Mouse (Mus musculus): ENCODE data around the gene Xylb. TPM values are rescaled to one million over a fixed set of nuclear protein-coding genes. Genes with fewer than 3 reads are reported as not detected.

The Xylb gene
- polyA plus RNA-seq, 1 experiment = 5.3 TPM

- no peak overlapping the region for H3K27ac ChIP-seq (ENCODE audit: control insufficient read depth, insufficient read depth, low read length)
- no peaks in the 10 kb centered on the region for H3K27me3 ChIP-seq (ENCODE audit: control insufficient read depth, insufficient read depth, low read length)
- WGBS = 84% methylated on average over 6 of the region's 6 CpGs
- no peaks in the 10 kb centered on the region for H3K4me1 ChIP-seq (replicated peaks; ENCODE audit: control insufficient read depth, insufficient read depth, low read length)
- TF ChIP-seq CTCF (IDR thresholded peaks at IDR 0.05; ENCODE audit: borderline replicate concordance, control insufficient read depth, extremely low read depth, insufficient read depth, low read length, poor library complexity) (no peak), POLR2A (IDR thresholded peaks at IDR 0.05; ENCODE audit: control insufficient read depth, extremely low read depth, insufficient read depth, low read length, poor library complexity) (no peak)
- H3K36me3 ChIP-seq (ENCODE audit: control insufficient read depth, insufficient read depth, low read length) = no peaks in the 10 kb centered on the region
- H3K4me3 ChIP-seq (ENCODE audit: control insufficient read depth, insufficient read depth, low read length) = no peak overlapping the region
- no peak for DNase-seq
These were observed 18.4 kb downstream of the Xylb start for GRCm38 (mm10) chr9:119375556-119375955.

GRCm38 (mm10) chr9:119378231-119378630 lies 21.1 kb downstream of the Xylb start:
- TF ChIP-seq POLR2A (IDR thresholded peaks at IDR 0.05; ENCODE audit: control insufficient read depth, extremely low read depth, insufficient read depth, low read length, poor library complexity) (no peak), CTCF (IDR thresholded peaks at IDR 0.05; ENCODE audit: borderline replicate concordance, control insufficient read depth, extremely low read depth, insufficient read depth, low read length, poor library complexity) (no peak)
- H3K4me3 ChIP-seq (ENCODE audit: control insufficient read depth, insufficient read depth, low read length) = no peak overlapping the region
- no peaks in the 10 kb centered on the region for H3K36me3 ChIP-seq (ENCODE audit: control insufficient read depth, insufficient read depth, low read length)
- no peaks in the 10 kb centered on the region for H3K27me3 ChIP-seq (ENCODE audit: control insufficient read depth, insufficient read depth, low read length)
- DNase-seq = no peak
- H3K4me1 ChIP-seq (replicated peaks; ENCODE audit: control insufficient read depth, insufficient read depth, low read length) = no peaks in the 10 kb centered on the region
- WGBS = 76% methylated on average over 4 of the region's 4 CpGs
- H3K27ac ChIP-seq (ENCODE audit: control insufficient read depth, insufficient read depth, low read length) = no peak overlapping the region

- no peaks in the 10 kb centered on the region for H3K27me3 ChIP-seq (ENCODE audit: control insufficient read depth, insufficient read depth, low read length)
- H3K27ac ChIP-seq (ENCODE audit: control insufficient read depth, insufficient read depth, low read length) = no peak overlapping the region
- H3K36me3 ChIP-seq (ENCODE audit: control insufficient read depth, insufficient read depth, low read length) = no peaks in the 10 kb centered on the region
- DNase-seq = no peak
- WGBS = 88% methylated on average over 6 of the region's 6 CpGs
- no peak overlapping the region for H3K4me3 ChIP-seq (ENCODE audit: control insufficient read depth, insufficient read depth, low read length)
- no peaks in the 10 kb centered on the region for H3K4me1 ChIP-seq (replicated peaks; ENCODE audit: control insufficient read depth, insufficient read depth, low read length)
- no peak for TF ChIP-seq POLR2A (IDR thresholded peaks at IDR 0.05; ENCODE audit: control insufficient read depth, extremely low read depth, insufficient read depth, low read length, poor library complexity)
- no peak for TF ChIP-seq CTCF (IDR thresholded peaks at IDR 0.05; ENCODE audit: borderline replicate concordance, control insufficient read depth, extremely low read depth, insufficient read depth, low read length, poor library complexity)
These were observed 25.4 kb downstream of the Xylb start for GRCm38 (mm10) chr9:119382603-119383002.

GRCm38 (mm10) chr9:119388956-119389355 lies 31.8 kb downstream of the Xylb start:
- no peaks in the 10 kb centered on the region for H3K36me3 ChIP-seq (ENCODE audit: control insufficient read depth, insufficient read depth, low read length)
- WGBS = 59% methylated on average over 5 of the region's 5 CpGs
- DNase-seq = no peak

GRCm38 (mm10) chr9:119390214-119390613 lies 33.0 kb downstream of the Xylb start:
- TF ChIP-seq CTCF (IDR thresholded peaks at IDR 0.05; ENCODE audit: borderline replicate concordance, control insufficient read depth, extremely low read depth, insufficient read depth, low read length, poor library complexity) (no peak), POLR2A (IDR thresholded peaks at IDR 0.05; ENCODE audit: control insufficient read depth, extremely low read depth, insufficient read depth, low read length, poor library complexity) (no peak)
- Histone ChIP-seq H3K4me1 (replicated peaks; ENCODE audit: control insufficient read depth, insufficient read depth, low read length) (no peaks in the 10 kb centered on the region), H3K4me3 (ENCODE audit: control insufficient read depth, insufficient read depth, low read length) (no peak overlapping the region), H3K36me3 (ENCODE audit: control insufficient read depth, insufficient read depth, low read length) (no peaks in the 10 kb centered on the region), H3K27me3 (ENCODE audit: control insufficient read depth, insufficient read depth, low read length) (no peaks in the 10 kb centered on the region), H3K27ac (ENCODE audit: control insufficient read depth, insufficient read depth, low read length) (no peak overlapping the region)
- no peak for DNase-seq
- WGBS = 98% methylated on average over 2 of the region's 2 CpGs

More at GRCm38 (mm10) chr9:119388956-119389355, 31.8 kb downstream of the Xylb start:
- Histone ChIP-seq H3K4me3 (ENCODE audit: control insufficient read depth, insufficient read depth, low read length) (no peak overlapping the region), H3K27ac (ENCODE audit: control insufficient read depth, insufficient read depth, low read length) (no peak overlapping the region), H3K27me3 (ENCODE audit: control insufficient read depth, insufficient read depth, low read length) (no peaks in the 10 kb centered on the region), H3K4me1 (replicated peaks; ENCODE audit: control insufficient read depth, insufficient read depth, low read length) (no peaks in the 10 kb centered on the region)
- TF ChIP-seq POLR2A (IDR thresholded peaks at IDR 0.05; ENCODE audit: control insufficient read depth, extremely low read depth, insufficient read depth, low read length, poor library complexity) (no peak), CTCF (IDR thresholded peaks at IDR 0.05; ENCODE audit: borderline replicate concordance, control insufficient read depth, extremely low read depth, insufficient read depth, low read length, poor library complexity) (no peak)

GRCm38 (mm10) chr9:119394808-119395207 lies 37.6 kb downstream of the Xylb start:
- Histone ChIP-seq H3K4me3 (ENCODE audit: control insufficient read depth, insufficient read depth, low read length) (no peak overlapping the region), H3K27ac (ENCODE audit: control insufficient read depth, insufficient read depth, low read length) (no peak overlapping the region), H3K36me3 (ENCODE audit: control insufficient read depth, insufficient read depth, low read length) (no peaks in the 10 kb centered on the region), H3K4me1 (replicated peaks; ENCODE audit: control insufficient read depth, insufficient read depth, low read length) (no peaks in the 10 kb centered on the region), H3K27me3 (ENCODE audit: control insufficient read depth, insufficient read depth, low read length) (no peaks in the 10 kb centered on the region)
- 96% methylated on average over 1 of the region's 1 CpGs for WGBS
- no peak for DNase-seq
- no peak for TF ChIP-seq POLR2A (IDR thresholded peaks at IDR 0.05; ENCODE audit: control insufficient read depth, extremely low read depth, insufficient read depth, low read length, poor library complexity)
- no peak for TF ChIP-seq CTCF (IDR thresholded peaks at IDR 0.05; ENCODE audit: borderline replicate concordance, control insufficient read depth, extremely low read depth, insufficient read depth, low read length, poor library complexity)

GRCm38 (mm10) chr9:119401351-119401750 lies 44.2 kb downstream of the Xylb start:
- no peaks in the 10 kb centered on the region for H3K36me3 ChIP-seq (ENCODE audit: control insufficient read depth, insufficient read depth, low read length)
- H3K4me3 ChIP-seq (ENCODE audit: control insufficient read depth, insufficient read depth, low read length) = peak overlapping the region; percentile 31
- H3K27me3 ChIP-seq (ENCODE audit: control insufficient read depth, insufficient read depth, low read length) = no peaks in the 10 kb centered on the region; the same call in 1 of the 2 replicates
- TF ChIP-seq CTCF (IDR thresholded peaks at IDR 0.05; ENCODE audit: borderline replicate concordance, control insufficient read depth, extremely low read depth, insufficient read depth, low read length, poor library complexity) (no peak), POLR2A (IDR thresholded peaks at IDR 0.05; ENCODE audit: control insufficient read depth, extremely low read depth, insufficient read depth, low read length, poor library complexity) (no peak)
- WGBS = 2% methylated on average over 7 of the region's 7 CpGs
- DNase-seq = no peak
- H3K27ac ChIP-seq (ENCODE audit: control insufficient read depth, insufficient read depth, low read length) = no peak overlapping the region
- peaks cover 25% of the 10 kb centered on the region for H3K4me1 ChIP-seq (replicated peaks; ENCODE audit: control insufficient read depth, insufficient read depth, low read length)
